Mouse (Mus musculus): ENCODE data around the gene Chd3.

Gene Chd3

DNA sequence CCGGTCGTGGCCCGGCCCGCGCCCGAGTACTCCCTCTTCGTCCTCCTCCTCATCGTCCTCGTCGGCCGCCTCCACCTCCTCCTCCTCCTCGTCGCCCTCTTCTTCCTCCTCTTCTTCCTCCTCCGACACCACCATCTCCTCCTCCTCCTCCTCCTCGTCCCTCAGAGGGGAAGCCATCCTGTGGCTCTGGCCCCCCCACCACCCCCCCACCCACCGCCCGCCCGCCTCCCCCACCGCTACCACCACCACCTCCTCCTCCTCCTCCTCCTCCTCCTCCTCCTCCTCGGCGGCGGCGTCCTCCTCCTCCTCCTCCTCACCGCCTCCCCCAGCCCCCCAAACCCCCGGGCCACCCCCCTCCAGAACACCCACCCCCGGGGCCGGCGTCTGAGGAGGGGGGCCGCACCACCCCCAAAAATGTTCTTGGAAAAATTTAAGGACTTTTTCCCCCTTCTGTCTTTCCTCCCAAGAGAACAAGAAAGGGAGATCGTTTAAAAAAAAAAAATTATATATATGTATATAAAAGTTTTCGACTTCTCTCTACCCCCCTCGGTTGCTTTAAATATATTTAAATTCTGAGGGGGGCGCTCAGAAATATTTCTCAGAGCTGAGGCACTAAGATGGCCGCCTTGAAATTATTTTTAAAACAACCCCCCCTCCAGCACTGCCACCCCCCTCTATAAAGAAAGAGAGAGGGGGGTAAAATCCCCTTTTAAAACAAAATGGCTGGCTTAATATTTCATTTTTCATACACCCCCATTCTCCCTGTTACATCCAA is at the start of gene Chd3:
Chd3 (minus strand) TSS at position 192 of the 775 bp plus-strand sequence.
- no peak for DNase-seq (ENCODE audit: low spot score in 2 of 2)

DNA sequence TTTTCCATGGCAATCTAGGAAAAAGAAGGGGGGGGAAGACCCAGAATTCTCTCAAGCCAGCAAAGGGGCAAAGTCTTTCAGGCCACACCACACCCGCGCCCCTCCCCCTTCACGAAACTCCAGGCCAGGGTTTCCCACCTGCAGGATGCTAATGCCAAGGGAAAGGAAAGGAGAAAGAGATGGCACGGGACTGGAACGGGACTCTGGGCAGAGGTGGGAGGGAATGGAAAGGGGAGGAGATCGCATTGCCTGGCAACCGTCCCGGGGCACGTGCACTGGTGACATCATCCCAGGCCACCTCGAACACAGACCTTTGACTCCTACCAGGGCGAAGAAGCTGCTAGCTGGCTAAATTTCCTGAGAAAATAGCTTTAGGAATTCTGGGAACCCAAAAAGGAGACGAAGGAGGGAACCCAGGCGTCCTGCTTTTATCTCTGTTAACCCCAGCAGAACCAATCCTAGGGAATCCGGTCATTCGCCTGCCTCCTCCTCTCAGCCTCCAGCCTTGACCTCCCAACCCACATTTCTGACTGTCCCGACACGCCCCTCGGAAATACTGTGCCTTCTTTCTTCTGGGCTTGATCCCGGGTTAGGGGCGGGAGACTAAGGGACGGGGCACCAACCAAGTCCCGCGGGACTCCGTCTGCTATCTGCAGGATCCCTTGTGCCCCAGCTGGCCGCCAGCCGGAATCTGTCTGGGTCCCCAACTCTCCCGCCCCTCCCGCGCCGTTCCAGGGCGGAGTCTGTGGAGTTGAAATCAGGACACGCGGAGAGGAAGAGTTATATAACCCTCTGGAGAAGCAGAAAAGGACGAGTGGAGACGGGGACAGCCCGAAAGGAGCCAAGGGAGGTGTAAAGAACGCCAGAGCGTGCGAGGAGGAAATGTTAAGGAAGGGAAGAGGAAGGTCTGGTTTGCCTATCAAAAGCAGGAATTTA is 48.5 kb upstream of the Chd3 start:
- peak; percentile 84 to 96 for DNase-seq (ENCODE audit: low spot score in 2 of 2)

DNA sequence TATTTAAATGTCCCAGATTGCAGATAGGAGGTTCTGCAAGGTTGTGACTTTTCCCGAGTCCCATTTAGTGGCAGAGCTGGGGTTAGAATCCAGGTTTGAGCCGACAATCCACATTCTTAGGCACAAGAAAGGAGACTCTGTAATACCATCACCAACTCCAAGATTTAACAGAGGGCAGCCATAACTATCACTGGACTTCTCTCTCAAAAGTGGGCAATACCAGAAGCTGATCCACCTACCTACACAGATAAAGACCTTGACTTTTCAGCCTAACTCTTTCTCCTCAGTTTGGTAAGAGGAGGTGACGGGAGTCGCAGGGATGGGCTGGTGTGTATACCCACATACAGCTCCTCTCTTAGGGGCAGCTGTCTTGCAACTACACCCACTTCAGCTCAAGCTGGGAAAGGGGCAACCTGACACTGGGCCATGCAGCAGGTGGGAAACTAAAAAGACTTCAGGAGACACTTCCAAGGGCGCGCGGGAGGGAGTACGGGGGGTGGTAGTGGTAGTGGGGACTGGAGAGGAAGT is 47.8 kb upstream of the Chd3 start:
- DNase-seq (ENCODE audit: low spot score in 2 of 2): no peak

DNA sequence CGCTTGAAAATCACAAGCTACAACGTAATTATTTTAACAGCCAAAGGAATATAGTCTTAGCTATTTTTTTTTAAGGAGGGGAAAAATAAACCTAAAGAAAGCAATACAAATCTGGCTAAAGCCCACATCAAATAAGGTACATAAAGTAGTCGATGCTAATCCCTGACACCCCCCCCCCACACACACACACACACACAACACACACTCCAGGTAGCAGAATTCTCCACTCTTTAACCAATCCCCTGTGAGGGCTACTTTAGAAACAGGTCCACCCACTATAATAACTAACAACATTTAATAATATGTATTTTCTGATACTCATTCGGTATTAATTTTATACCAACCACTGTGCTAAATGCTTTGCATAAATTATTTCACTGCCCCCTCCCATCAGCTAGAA is 47.3 kb upstream of the Chd3 start:
- DNase-seq (ENCODE audit: low spot score in 2 of 2): no peak

DNA sequence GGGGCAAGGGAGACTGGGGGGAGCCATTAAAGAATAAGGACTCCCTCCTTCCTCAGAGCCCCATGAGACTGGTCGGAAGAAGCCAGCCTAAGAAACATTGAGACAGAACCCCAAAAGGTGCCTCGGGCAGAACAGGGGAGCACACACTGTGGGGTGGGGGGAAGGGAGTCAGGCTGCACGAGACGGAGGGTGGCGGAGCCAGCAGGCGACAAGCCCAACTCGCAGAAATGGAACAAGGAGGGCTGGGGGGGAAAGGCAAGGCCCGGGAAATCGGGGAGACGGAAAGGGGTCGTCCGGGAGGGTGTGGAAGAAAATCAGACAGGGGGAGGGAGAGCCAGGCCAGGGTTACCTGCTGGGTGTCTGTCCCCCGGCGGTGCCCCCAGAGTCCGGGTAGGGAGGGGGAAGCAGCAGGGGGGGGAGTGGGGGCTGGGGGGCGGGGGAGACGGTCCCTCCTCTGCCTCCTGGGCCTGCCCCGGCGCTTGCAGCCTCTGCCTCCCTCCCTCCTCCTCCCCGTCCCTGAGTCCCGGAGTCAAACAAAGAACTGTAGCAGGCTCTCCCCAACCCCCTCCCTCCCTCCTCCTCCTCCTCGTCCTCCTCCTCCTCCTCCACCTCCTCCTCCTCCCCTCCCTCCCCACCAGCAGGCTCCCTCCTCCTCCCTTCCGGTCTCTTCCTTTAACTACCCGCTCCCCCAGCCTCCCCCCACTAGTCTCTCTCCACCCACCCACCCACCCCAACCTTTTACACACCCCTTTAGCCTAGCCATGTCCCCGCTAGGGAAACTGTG is 46.7 kb upstream of the Chd3 start:
- peak in 1 of 2 experiments; percentile 53 for DNase-seq (ENCODE audit: low spot score in 2 of 2)

DNA sequence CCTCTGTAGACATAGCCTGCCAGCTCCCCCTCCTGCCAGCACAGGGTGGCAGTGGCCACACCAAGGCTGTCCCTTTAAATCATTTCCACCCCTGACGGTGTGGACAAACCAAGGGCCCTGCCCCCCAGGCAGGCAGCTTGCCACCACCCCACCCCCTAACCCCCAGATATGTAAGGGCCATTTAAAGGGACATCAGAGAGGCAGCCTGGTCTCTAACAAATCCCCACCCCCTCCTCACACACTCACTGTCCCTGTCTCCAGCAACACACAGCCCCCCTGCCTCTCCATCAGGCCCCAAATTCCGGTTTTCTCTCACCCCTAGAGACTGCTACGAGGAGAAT is 46.1 kb upstream of the Chd3 start:
- peak in 1 of 2 experiments; percentile 69 for DNase-seq (ENCODE audit: low spot score in 2 of 2)

DNA sequence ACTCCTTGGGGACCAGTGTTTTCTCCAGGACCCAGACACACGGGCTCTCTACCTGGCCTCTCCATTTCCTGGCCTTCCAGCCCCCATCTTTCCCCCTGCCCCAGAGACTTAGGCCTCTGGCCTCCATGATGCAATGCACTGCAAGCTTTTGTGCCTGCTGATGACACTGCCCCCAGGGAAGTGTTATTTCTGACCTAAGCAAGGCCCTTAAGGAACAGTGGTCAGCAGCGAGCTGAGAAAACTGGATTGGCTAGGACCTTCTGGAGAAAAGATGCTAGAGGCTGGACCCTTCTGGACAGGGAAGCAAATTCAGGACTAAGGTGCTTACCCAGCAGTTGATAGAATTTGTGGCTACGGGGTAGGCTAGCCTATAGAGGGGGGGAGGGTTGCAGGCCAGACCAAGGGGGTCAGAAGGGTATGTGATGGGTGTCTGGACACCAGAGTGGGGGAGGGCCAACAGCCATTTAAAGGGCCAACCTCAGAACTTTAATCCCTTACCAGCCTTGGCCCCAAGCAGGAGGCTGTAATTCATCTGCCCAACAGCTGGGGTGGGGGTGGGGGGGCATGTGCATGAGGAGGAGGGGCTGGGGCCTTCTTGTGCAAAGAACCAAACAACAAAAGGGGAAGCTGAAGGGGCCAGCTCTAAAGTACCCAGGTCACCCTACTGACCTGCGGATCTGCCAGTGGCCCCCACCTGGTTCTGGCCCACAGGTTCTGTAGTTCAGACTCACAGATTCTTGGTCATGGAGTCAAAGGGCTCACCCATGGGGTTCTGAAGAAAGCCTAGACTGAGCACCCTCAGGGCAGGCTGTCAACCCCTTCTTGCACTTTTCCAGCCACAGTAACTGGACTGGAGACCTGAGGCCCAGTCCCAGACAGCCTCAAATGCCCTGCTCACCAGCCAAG is 45.5 kb upstream of the Chd3 start:
- no peak for DNase-seq (ENCODE audit: low spot score in 2 of 2)

DNA sequence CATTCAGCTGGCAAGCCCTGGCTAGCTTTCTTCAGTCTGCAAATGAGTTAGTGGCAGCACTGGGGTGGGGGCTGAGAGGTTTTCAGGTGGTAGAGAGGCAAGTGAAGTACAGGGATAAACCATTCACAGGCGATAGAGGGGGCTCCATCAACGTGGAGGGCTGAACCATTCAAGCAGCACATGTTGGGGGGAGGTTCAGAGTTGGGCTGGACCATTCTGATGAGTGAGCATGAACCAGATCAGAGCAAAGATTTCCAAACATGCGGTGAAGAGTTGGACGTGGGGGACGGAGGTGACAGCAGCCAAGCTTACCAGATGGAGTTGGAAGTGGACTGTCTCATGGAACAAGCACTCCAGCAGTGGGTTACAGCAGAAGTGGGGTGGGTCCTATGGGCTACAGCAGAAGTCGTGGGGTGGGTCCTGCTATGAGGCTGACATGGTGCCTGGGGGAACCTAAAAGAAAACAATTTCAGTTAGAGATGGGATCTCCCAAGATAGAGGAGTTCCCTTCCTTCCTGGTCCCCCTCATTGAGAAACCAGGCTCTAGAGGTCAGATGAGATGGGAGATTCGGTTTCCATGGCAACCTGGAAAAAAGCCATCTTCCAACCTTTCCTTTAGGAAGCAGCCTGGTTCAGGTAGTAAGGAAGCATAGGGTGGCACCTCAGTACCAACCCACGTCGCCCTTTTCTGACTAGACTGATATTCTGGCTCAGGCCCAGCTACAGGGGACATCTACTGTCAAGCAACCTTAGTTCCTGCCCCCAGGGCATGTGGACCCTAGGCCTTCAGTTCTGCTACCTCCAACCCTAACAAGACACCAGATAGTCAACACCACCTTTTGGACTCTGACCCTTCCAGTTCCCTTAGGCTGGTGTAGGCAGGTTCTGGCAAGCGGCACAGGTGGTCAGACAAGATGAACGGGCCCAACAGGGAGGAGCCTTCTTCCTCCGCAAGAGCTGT is 44.3 kb upstream of the Chd3 start, which contains the start of gene Kdm6b:
Kdm6b (minus strand) TSS at position 455 of the 961 bp plus-strand sequence.
- DNase-seq (ENCODE audit: low spot score in 2 of 2): no peak

DNA sequence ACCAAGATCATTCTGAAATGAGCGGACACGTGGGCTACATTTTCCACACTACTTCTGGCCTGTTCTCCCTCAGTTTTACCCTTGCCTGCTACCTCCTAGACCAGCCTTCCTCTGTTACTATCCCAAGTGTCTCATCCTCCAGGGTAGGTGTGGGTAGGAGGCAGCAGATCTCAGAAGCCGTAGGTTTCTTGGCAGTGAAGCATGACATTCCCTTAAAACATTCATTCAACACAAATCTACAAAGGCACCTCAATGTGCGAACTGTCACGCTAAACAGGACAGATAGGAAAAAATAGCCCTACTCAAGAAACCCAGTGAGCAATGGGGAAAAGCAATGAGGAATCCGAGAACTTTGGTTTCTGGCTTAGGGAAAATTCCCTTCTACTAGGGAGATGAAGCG is 43.3 kb upstream of the Chd3 start:
- DNase-seq (ENCODE audit: low spot score in 2 of 2): no peak

DNA sequence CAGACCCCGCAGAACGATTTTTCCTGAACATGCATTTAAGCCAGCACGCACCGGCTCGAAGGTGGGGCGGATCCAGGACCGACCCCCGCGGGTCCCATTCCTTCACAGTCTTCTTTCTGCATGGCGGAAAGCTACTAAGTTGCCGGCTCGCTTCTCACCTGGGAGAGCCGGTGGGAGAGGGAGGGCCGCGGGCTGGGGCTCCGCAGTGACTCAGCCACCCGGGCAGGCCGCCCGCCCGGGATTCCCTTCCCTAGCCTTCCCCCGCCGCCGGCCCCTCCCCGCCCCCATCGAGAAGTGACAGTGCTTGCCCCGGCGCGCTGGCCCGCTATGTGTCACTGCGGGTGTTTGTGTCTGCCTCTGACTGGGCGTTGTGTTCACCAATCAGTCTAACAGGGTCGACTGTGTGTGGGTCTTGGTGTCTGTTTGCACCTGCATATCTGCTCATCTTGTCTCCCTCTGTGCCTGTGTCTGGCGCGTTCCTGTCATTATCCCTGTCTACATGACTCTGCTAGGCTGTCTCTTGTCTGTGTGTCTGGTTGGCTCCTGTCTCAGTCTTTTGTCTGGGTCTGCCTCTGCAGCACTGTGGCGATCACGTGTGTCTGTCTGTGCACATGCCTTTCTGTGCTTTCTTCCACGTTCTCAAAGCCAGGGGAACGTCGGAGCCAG is 42.5 kb upstream of the Chd3 start:
- no peak for DNase-seq (ENCODE audit: low spot score in 2 of 2)

DNA sequence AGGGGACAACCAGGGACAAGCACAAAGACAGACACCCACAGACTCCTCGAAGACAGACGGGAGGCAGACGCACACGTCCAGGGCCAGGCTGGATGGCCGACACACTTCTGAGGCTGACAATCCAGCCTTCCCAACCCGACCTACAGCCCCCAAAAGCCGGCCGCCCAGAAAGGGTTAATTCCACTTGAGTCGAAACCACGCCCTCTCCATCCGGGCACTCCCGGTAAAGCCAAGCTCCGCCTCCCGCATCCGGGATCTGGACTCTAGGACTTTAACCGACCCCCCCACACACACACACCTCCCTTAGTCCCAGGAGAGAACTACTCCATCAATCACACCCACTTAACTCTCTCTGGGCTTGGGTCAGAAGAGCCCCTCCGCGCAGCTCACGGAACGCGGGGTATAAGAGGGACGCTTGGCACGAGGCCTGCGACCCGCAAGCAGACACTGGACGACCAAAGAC is 41.9 kb upstream of the Chd3 start:
- peak; percentile 92 to 95 for DNase-seq (ENCODE audit: low spot score in 2 of 2)

DNA sequence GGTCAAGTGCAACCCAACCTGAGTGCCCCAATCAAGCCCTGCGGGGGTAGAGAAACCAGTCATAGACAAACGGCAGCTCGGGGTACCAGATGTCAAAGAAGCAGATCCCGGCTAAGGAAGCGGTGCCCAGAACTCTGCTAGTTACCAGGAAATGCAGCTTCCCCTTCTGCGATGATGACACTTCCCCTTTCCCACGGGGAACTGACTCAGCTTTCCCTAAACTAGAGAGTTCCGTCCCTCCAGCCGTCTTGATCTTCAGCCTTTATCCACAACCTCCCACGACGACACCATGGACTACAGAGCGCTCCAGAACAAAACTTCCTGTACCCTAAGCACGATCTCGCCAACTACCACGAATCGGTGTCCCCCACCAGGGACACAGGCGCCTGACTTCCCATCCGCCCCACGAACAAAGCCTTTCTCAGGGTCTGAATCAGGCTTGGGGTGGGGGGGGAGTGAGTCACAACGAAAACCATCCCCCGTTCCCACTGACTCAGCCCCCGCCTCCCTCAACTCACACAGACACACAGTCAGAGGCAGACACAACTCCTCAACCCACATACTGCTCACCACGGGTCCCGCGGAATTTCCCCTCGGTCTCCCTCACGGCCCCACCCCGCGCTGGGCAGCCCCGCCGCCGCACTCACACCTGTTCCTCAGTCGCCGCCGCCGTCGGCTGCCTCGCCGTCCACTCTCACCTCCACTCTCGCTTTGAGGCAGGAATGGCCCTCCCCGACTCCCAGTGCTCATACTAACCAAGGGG is 41.3 kb upstream of the Chd3 start:
- no peak for DNase-seq (ENCODE audit: low spot score in 2 of 2)

DNA sequence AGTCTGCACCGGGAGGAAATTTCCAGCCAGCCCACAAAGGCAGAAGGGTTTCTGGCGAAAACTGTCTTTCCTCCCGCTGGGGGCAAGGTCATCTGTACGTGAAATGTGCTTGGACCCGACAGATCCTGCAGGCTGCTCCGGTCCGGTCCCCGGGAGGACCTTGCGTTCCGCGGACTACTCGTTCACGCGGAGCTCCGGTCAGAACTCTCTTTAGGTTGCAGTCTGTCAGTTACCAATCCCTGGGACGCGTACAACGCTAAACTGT is 40.8 kb upstream of the Chd3 start:
- DNase-seq (ENCODE audit: low spot score in 2 of 2): no peak

DNA sequence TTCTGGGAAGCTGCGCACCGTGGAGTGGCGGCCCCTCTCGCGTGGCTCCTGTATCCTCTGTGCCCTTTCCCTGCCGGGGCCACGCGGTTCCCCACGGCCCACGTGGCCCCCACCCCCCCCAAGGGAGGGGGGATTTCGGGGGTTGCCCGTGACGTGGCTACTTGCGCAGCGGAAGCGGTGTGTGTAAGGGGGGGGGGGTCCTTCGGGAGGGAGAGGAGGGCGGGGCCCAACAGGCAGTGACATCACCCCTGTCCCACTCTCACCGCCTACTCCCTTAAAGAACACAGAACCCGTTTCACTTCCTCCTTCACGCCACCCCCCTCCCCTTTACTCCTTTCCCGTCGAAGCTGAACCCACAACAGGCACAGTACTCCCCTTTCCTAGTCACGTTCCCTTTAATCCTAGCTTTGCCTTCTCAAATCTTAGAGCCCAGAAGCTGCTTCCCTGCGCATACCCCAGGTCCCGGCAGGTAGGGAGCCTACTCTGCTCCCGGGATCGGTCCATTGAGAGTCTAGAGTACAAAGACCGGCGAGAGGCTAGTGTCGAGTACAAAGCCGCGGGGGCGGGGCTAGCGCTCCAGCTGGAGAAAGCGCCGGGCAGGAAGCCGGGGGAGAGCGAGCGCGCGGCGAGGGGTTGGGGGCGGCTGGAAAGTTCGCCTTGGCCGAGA is 40.3 kb upstream of the Chd3 start:
- DNase-seq (ENCODE audit: low spot score in 2 of 2): peak in 1 of 2 experiments; percentile 77

DNA sequence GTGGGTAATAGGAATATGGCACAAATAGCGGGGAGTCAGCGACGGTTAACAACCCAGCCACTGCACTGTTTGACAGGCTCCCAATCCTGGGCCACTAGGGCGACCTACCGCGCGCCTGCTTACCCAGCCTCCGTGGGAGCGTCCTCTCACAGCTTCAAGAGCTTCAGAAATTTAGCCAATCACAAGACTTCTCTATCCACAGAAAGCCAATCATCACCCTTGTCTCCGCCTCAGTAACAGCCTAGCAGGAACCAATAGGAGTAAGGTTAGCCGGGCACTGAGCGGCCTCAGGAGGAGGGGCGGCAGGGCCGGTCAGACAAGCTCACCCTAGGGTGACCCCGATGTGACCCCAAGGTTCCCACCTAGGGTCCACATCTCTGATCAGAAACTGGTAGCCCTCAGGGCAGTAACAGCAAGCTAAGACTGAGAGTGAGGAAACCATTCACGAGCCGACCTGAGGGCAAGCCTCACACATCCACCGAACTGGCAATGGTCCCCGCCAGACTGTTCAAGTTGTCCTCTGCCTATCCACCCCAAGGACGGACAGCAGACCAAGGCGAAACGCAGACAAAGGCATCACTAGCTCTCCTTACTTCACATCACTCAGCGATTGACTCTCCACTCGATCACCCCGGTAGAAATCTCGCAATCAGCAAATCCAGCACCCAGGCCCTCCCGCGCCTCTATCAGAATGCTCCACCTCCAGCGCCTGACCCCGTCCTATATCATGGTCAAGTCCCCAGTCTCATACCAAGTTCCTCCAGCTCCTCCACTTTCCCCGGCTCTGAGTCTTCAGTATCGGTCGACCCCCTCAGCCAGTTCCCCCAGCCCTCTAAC is 39.6 kb upstream of the Chd3 start:
- no peak for DNase-seq (ENCODE audit: low spot score in 2 of 2)

DNA sequence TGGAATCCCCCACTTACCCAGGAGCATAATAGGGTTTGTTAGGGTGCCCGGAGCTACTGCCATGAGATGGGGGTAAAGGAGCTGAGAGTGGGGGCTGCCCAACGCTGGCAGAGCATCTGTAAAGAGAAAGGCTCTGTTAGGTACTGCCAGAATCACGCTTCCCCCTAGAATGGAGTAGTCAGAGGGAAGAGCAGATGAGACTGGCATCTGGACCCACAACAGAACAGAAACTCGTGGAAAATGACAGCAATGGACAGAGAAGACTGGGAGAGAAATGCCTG is 38.5 kb upstream of the Chd3 start:
- no peak for DNase-seq (ENCODE audit: low spot score in 2 of 2)

Measured in cerebellum, postnatal 4 days (tissue).